Mouse (Mus musculus): Measurements from ENCODE around the gene Jpt2. TPM values are rescaled to one million over a fixed set of nuclear protein-coding genes. Genes with fewer than 3 reads are reported as not detected.
"Not testable (repeated sequence)": the region's sequence is repeated elsewhere in the genome, so short reads cannot be mapped to it uniquely, and the experiment has no call there.

The Jpt2 gene
- polyA plus RNA-seq (2015; fragmentation: Nextera tagmentation; extraction: Ambion mirVana) = 54.0 and 55.2 TPM in 2 replicates

- DNase-seq (ENCODE audit: low spot score) = peak; percentile 96
Measured at GRCm38 (mm10) chr17:24960135-24960851, at the start of gene Jpt2. Jpt2 (minus strand) TSS chr17:24960689.

GRCm38 (mm10) chr17:25007480-25007879 lies 47.0 kb upstream of the Jpt2 start:
- no peak for DNase-seq (ENCODE audit: low spot score)

GRCm38 (mm10) chr17:25005102-25005501 lies 44.6 kb upstream of the Jpt2 start:
- no peak for DNase-seq (ENCODE audit: low spot score)

GRCm38 (mm10) chr17:24994721-24995120 lies 34.2 kb upstream of the Jpt2 start:
- DNase-seq (ENCODE audit: low spot score) = no peak

GRCm38 (mm10) chr17:24987221-24987620 lies 26.7 kb upstream of the Jpt2 start:
- no peak for DNase-seq (ENCODE audit: low spot score)

GRCm38 (mm10) chr17:24960852-24961715 lies 595 bp upstream of the Jpt2 start:
- DNase-seq (ENCODE audit: low spot score) = no peak

- DNase-seq (ENCODE audit: low spot score) = no peak
Measured at GRCm38 (mm10) chr17:24959371-24959770, 1.1 kb downstream of the Jpt2 start.

- no peak for DNase-seq (ENCODE audit: low spot score)
Measured at GRCm38 (mm10) chr17:24953291-24953690, 7.2 kb downstream of the Jpt2 start.

- DNase-seq (ENCODE audit: low spot score) = no peak
Measured at GRCm38 (mm10) chr17:24950671-24951070, 9.8 kb downstream of the Jpt2 start.

- DNase-seq (ENCODE audit: low spot score) = no peak
Measured at GRCm38 (mm10) chr17:24948204-24948603, 12.3 kb downstream of the Jpt2 start.

- not testable (repeated sequence) for DNase-seq (ENCODE audit: low spot score)
Measured at GRCm38 (mm10) chr17:24943589-24943988, 16.9 kb downstream of the Jpt2 start.

- DNase-seq (ENCODE audit: low spot score) = no peak
Measured at GRCm38 (mm10) chr17:24943036-24943435, 17.5 kb downstream of the Jpt2 start.

GRCm38 (mm10) chr17:24942453-24942852 lies 18.0 kb downstream of the Jpt2 start:
- DNase-seq (ENCODE audit: low spot score) = peak; percentile 11

- no peak for DNase-seq (ENCODE audit: low spot score)
Measured at GRCm38 (mm10) chr17:24937266-24937665, 23.2 kb downstream of the Jpt2 start.

GRCm38 (mm10) chr17:24936259-24937237 lies 23.9 kb downstream of the Jpt2 start, which contains the start of gene Mapk8ip3:
Mapk8ip3 (minus strand) TSS chr17:24936977.
- peak; percentile 93 for DNase-seq (ENCODE audit: low spot score)

- DNase-seq (ENCODE audit: low spot score) = no peak
Measured at GRCm38 (mm10) chr17:24935666-24936065, 24.8 kb downstream of the Jpt2 start.

GRCm38 (mm10) chr17:24934926-24935325 lies 25.6 kb downstream of the Jpt2 start:
- DNase-seq (ENCODE audit: low spot score) = no peak

GRCm38 (mm10) chr17:24933163-24933562 lies 27.3 kb downstream of the Jpt2 start:
- no peak for DNase-seq (ENCODE audit: low spot score)

GRCm38 (mm10) chr17:24932431-24932830 lies 28.1 kb downstream of the Jpt2 start:
- no peak for DNase-seq (ENCODE audit: low spot score)

- no peak for DNase-seq (ENCODE audit: low spot score)
Measured at GRCm38 (mm10) chr17:24929506-24929905, 31.0 kb downstream of the Jpt2 start.

- no peak for DNase-seq (ENCODE audit: low spot score)
Measured at GRCm38 (mm10) chr17:24923246-24923645, 37.2 kb downstream of the Jpt2 start.
